Mouse (Mus musculus) CH12.LX (cell line): ENCODE measurements at regions not wholly inside any gene's neighbourhood (a gene's known extent, or its start where the extent isn't known, plus 50 kb on each side); places are given as distances from the start of the nearest gene placed in this dataset.

Source experiments
- DNase-seq: peaks from one replicate; pipeline ENCODE4 v3.0.0-alpha.2; 2013; ENCODE audit errors: extremely low read depth
- H3K27ac ChIP-seq: 2 replicates; pipeline ENCODE4 v1.5.1; 2012; ENCODE audit warnings: low read depth, mild to moderate bottlenecking, control low read depth, moderate library complexity; ENCODE audit not compliant: insufficient read depth
- H3K27me3 ChIP-seq: replicated peaks from 2 replicates; pipeline ENCODE3; 2012; ENCODE audit warnings: inconsistent platforms
- H3K36me3 ChIP-seq, 2 experiments: replicated peaks in 1 of 2; 2 replicates each; pipeline versions ENCODE3 to v1.6.1; 2012; ENCODE audit warnings: inconsistent platforms in 1 of 2, low read length in 1 of 2, mild to moderate bottlenecking in 1 of 2, mixed read lengths in 1 of 2, moderate library complexity in 1 of 2; ENCODE audit not compliant: control insufficient read depth in 1 of 2, insufficient read depth in 1 of 2
- H3K4me1 ChIP-seq, 2 experiments: 2 replicates each; pipeline ENCODE4 v1.6.1; 2012; ENCODE audit warnings: inconsistent platforms in 1 of 2, moderate library complexity in 1 of 2; ENCODE audit not compliant: insufficient read depth in 2 of 2, control insufficient read depth in 1 of 2
- H3K4me2 ChIP-seq: 2 replicates; pipeline ENCODE4 v1.6.1; 2012; ENCODE audit warnings: low read depth, mild to moderate bottlenecking, control low read depth; ENCODE audit not compliant: poor library complexity, insufficient read depth, severe bottlenecking
- H3K4me3 ChIP-seq, 3 experiments: fragments of 150-350 bp in 1 of 3; sonication (generic) in 1 of 3; replicated peaks in 1 of 3; 2 replicates each; pipeline versions ENCODE3 to v1.5.1; 2011 to 2012; ENCODE audit warnings: low read depth in 2 of 3, low read length in 2 of 3, mild to moderate bottlenecking in 2 of 3, moderate library complexity in 2 of 3, control low read depth in 1 of 3, improper control_type of control experiment in 1 of 3, inconsistent platforms in 1 of 3, mixed read lengths in 1 of 3; ENCODE audit not compliant: poor library complexity in 1 of 3
- H3K79me2 ChIP-seq: replicated peaks from 2 replicates; pipeline ENCODE4 v1.6.1; 2012; ENCODE audit warnings: mild to moderate bottlenecking, moderate library complexity; ENCODE audit not compliant: control insufficient read depth, poor library complexity, insufficient read depth, severe bottlenecking; ENCODE audit errors: extremely low read depth
- H3K9ac ChIP-seq: 2 replicates; pipeline ENCODE4 v1.6.1; 2012; ENCODE audit warnings: low read depth, mild to moderate bottlenecking, control low read depth, moderate library complexity; ENCODE audit not compliant: insufficient read depth
- H3K9me3 ChIP-seq: replicated peaks from 2 replicates; pipeline ENCODE3; 2012; ENCODE audit warnings: low read length, inconsistent platforms, mixed read lengths
- CTCF ChIP-seq, 2 experiments: IDR thresholded peaks in 1 of 2; conservative IDR thresholded peaks in 1 of 2; 2 replicates each; pipeline ENCODE4 v1.5.1; 2011 to 2012; ENCODE audit warnings: low read depth in 2 of 2, low read length in 2 of 2, improper control_type of control experiment in 1 of 2, inconsistent platforms in 1 of 2, mild to moderate bottlenecking in 1 of 2, moderate library complexity in 1 of 2
- ELF1 ChIP-seq: IDR thresholded peaks from 2 replicates; pipeline ENCODE4 v1.6.1; 2014; ENCODE audit warnings: low read depth, mild to moderate bottlenecking, inconsistent platforms, low read length, improper control_type of control experiment
- EP300 ChIP-seq: IDR thresholded peaks from 2 replicates; pipeline ENCODE4 v1.6.1; 2011; ENCODE audit warnings: low read length, improper control_type of control experiment
- ETS1 ChIP-seq: conservative IDR thresholded peaks from 2 replicates; pipeline ENCODE4 v1.6.1; 2012; ENCODE audit warnings: low read depth, mild to moderate bottlenecking, inconsistent platforms, low read length, improper control_type of control experiment, moderate library complexity
- IRF4 ChIP-seq: IDR thresholded peaks from 2 replicates; pipeline ENCODE4 v1.6.1; 2014; ENCODE audit warnings: low read depth, mild to moderate bottlenecking, inconsistent platforms, low read length, improper control_type of control experiment
- JUN ChIP-seq: IDR thresholded peaks from 2 replicates; pipeline ENCODE4 v1.6.1; 2011; ENCODE audit warnings: low read depth, mild to moderate bottlenecking, low read length, improper control_type of control experiment, moderate library complexity; ENCODE audit not compliant: insufficient read depth
- KAT2A ChIP-seq: IDR thresholded peaks from 2 replicates; pipeline ENCODE4 v1.6.1; 2012; ENCODE audit warnings: low read length, improper control_type of control experiment, inconsistent platforms; ENCODE audit not compliant: insufficient replicate concordance
- MAFK ChIP-seq: IDR thresholded peaks from 2 replicates; pipeline ENCODE4 v1.6.1; 2011; ENCODE audit warnings: low read length, improper control_type of control experiment; ENCODE audit not compliant: insufficient replicate concordance
- MAZ ChIP-seq: IDR thresholded peaks from 2 replicates; pipeline ENCODE4 v1.6.1; 2012; ENCODE audit warnings: low read depth, mild to moderate bottlenecking, inconsistent platforms, low read length, improper control_type of control experiment, moderate library complexity
- MXI1 ChIP-seq: IDR thresholded peaks from 2 replicates; pipeline ENCODE4 v1.6.1; 2011; ENCODE audit warnings: mild to moderate bottlenecking, low read depth, low read length, improper control_type of control experiment
- POLR2A ChIP-seq: IDR thresholded peaks from 2 replicates; pipeline ENCODE4 v1.6.1; 2011; ENCODE audit warnings: low read depth, mild to moderate bottlenecking, improper control_type of control experiment, low read length
- RAD21 ChIP-seq: IDR thresholded peaks from 2 replicates; pipeline ENCODE4 v1.6.1; 2011; ENCODE audit warnings: low read depth, mild to moderate bottlenecking, low read length, improper control_type of control experiment, moderate library complexity
- RCOR1 ChIP-seq: conservative IDR thresholded peaks from 2 replicates; pipeline ENCODE4 v1.6.1; 2012; ENCODE audit warnings: low read depth, mild to moderate bottlenecking, inconsistent platforms, low read length, improper control_type of control experiment
- TCF12 ChIP-seq: IDR thresholded peaks from 2 replicates; pipeline ENCODE4 v1.6.1; 2014; ENCODE audit warnings: low read depth, mild to moderate bottlenecking, inconsistent platforms, low read length, improper control_type of control experiment
- UBTF ChIP-seq: IDR thresholded peaks from 2 replicates; pipeline ENCODE4 v1.6.1; 2012; ENCODE audit warnings: low read depth, mild to moderate bottlenecking, inconsistent platforms, low read length, improper control_type of control experiment, moderate library complexity
- USF1 ChIP-seq: IDR thresholded peaks from 2 replicates; pipeline ENCODE4 v1.6.1; 2014; ENCODE audit warnings: low read depth, mild to moderate bottlenecking, inconsistent platforms, low read length, improper control_type of control experiment
- ZKSCAN1 ChIP-seq: IDR thresholded peaks from 2 replicates; pipeline ENCODE4 v1.6.1; 2012; ENCODE audit warnings: low read depth, inconsistent platforms, low read length, improper control_type of control experiment, borderline replicate concordance
- ZMIZ1 ChIP-seq: IDR thresholded peaks from 2 replicates; pipeline ENCODE4 v1.6.1; 2012; ENCODE audit warnings: low read depth, mild to moderate bottlenecking, inconsistent platforms, low read length, improper control_type of control experiment
- dilution Hi-C: fragments of 300-500 bp; cut with MboI; formaldehyde crosslinking; loops from 2 replicates; pipeline ENCODE4 v1.14.3; 2020; ENCODE audit warnings: low sequenced_read_pairs; ENCODE audit not compliant: extremely low pct_unique_long_range_greater_than_20kb, extremely low pct_ligation_motif_present
- in situ Hi-C: fragments of 300-500 bp; cut with MboI; formaldehyde crosslinking; loops from 3 replicates; pipeline ENCODE4 v1.14.3; 2019; ENCODE audit warnings: low sequenced_read_pairs, low pct_ligation_motif_present, low pct_unique_long_range_greater_than_20kb, mixed read lengths

DNA sequence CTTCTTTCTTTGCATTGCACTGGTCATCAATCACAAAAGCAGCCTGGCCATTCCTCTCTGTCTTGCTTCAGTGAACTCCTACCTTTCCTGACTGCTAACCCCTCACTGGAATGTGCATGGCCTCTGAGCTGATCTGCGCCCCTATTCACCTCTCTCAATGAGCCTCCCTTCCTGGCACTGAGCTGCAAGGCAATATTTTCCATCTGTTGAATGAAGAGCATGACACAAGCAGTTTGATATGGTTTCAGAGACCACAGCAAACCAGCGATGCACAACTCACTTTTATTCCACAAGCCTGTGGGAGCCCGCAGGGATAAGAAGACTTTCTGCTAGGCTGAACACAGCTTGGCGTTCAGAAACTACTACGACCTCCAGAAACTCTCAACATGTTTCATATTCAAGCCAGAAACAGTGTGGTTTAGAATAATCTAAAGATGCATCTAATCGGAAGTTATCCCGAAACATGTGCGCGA lies 208.1 kb downstream of the Trim52 start:
- Histone ChIP-seq H3K9me3 (peaks cover 8% of the 10 kb centered on the region), H3K4me2 (no peak overlapping the region), H3K4me1 (no peaks in the 10 kb centered on the region), H3K4me3 (no peak overlapping the region), H3K36me3 (no peaks in the 10 kb centered on the region), H3K27ac (no peak overlapping the region), H3K79me2 (no peaks in the 10 kb centered on the region), H3K9ac (no peak overlapping the region), H3K27me3 (no peaks in the 10 kb centered on the region)
- dilution Hi-C loops (no loop called here), in situ Hi-C loops (no loop called here)
- no peak for DNase-seq
- no peak for TF ChIP-seq ETS1
- TF ChIP-seq MAFK, result no peak
- TF ChIP-seq CTCF (conservative IDR thresholded peaks at IDR 0.05 in 1 of 2, IDR thresholded peaks at IDR 0.05 in 1 of 2; ENCODE audit: low read depth in 2 of 2, low read length in 2 of 2), result no peak
- no peak for TF ChIP-seq ELF1
- no peak for TF ChIP-seq IRF4
- no peak for TF ChIP-seq JUN
- TF ChIP-seq TCF12, result no peak
- TF ChIP-seq POLR2A, result no peak
- no peak for TF ChIP-seq RAD21

GRCm38 (mm10) chr14:106318767-106319166 lies 212.8 kb downstream of the Trim52 start:
- H3K4me1 ChIP-seq, result no peaks in the 10 kb centered on the region
- dilution Hi-C loops (no loop called here), in situ Hi-C loops (no loop called here)
- TF ChIP-seq ETS1, result no peak
- TF ChIP-seq MXI1, result no peak
- TF ChIP-seq EP300, result no peak
- TF ChIP-seq RCOR1, result no peak
- no peak for TF ChIP-seq USF1
- TF ChIP-seq JUN, result no peak
- TF ChIP-seq ZMIZ1, result no peak
- TF ChIP-seq IRF4, result no peak
- TF ChIP-seq MAZ, result no peak
- TF ChIP-seq ZKSCAN1, result no peak
- TF ChIP-seq TCF12, result no peak
- TF ChIP-seq KAT2A, result no peak
- no peak for TF ChIP-seq UBTF
- no peaks in the 10 kb centered on the region for H3K36me3 ChIP-seq
- H3K27me3 ChIP-seq, result no peaks in the 10 kb centered on the region
- H3K79me2 ChIP-seq, result no peaks in the 10 kb centered on the region
- no peak overlapping the region for H3K4me3 ChIP-seq
- no peak overlapping the region for H3K4me2 ChIP-seq
- no peak overlapping the region for H3K9ac ChIP-seq
- DNase-seq, result no peak
- H3K27ac ChIP-seq, result no peak overlapping the region
- peaks cover 5% of the 10 kb centered on the region for H3K9me3 ChIP-seq
